Mouse (Mus musculus) frontal cortex, adult (tissue): ENCODE results near the gene 2210010C04Rik.
A peak's percentile ranks its signal among the peaks of the same experiment; 100 is the strongest.
"Not testable (repeated sequence)": the region's sequence is repeated elsewhere in the genome, so short reads cannot be mapped to it uniquely, and the experiment has no call there.

Experiments
- ATAC-seq: cut with Nextera tagmentation; 2 replicates; pipeline ENCODE4 v1.9.2; 2017; ENCODE audit warnings: mild to moderate bottlenecking, moderate library complexity, mixed read lengths; ENCODE audit not compliant: low TSS enrichment

Gene 2210010C04Rik

GRCm38 (mm10) chr6:41019140-41019539, 16.2 kb downstream of the 2210010C04Rik start:
- ATAC-seq, result no peak

- no peak for ATAC-seq
Measured at GRCm38 (mm10) chr6:41018629-41019028, 16.7 kb downstream of the 2210010C04Rik start.

DNA sequence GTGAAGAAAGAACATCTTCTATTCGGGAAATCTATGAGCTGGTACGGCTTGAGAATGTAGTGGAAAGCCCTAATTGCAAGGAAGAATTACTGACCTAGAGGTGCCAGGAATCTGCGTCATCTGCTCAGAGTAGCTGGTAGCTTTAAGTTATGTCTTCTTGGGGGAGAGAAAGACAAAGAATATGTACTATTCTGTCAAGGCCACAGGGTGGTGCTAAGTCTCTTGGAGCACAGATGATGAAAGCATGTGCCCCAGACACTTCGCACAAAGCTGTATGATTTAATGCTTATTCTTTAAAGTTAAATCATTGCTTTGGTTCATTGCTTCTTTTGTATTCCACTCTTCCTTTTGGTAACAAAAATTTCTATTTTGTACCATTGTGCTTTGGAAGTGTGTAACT, 20.2 kb downstream of the 2210010C04Rik start:
- peak; percentile 99 for ATAC-seq

- not testable (repeated sequence) for ATAC-seq
Measured at GRCm38 (mm10) chr6:40999379-40999778, 35.9 kb downstream of the 2210010C04Rik start, which contains the start of gene Gm2663. TSS of gene Gm2663 (minus strand) at chr6:40999479.
